In the genomic region with DNA sequence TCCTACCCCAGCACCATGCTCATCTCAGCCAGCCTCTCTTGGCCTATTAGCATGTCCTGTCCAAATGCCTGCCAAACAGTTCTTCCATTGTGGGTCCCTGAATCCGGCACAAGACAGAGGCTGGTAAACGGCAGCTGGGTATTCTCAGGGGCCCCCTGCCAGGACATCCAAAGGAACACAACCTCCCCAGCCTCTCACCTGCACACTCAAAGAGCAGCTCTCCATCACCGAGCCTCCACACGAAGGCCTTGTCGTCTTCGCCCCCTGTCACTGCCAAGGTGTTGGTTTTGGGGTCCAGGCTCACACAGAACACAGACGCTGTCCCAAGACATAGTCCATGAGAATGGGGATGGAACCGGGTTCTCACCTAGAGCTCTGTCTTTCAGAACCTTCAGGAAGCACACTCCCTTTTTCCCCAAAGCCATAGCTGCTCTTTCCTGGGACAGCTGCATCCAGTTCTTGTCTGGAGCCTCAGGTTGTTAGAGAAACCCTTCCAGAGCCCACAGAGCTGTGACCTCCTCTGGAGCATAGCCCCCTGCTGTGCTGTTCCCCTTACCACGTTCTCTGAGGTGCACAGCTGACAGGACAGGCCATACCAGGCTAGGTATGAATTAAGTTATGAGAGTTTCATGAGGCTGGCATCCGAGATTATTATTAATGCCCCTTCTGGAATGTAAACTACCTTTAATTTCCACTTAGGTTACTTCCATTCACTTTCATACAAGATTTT, we compare ENCODE assay signal across 9 mouse cellular contexts. TPM values are rescaled to one million over a fixed set of nuclear protein-coding genes. Genes with fewer than 3 reads are reported as not detected.
DNase-seq lines count a peak whose midpoint lies in the region; ATAC-seq and TF ChIP-seq lines count a peak whose summit lies in the region.
"Had no signal": no experiment of that assay in that cellular context is flagged by ENCODE, and none has a peak within 500 bp of the region (broad histone marks: within the 10 kb centered on the region; RNA-seq: fewer than 3 reads in every experiment).

No protein-coding gene starts in this region.

- no peak overlapping the region for H3K9ac ChIP-seq in embryonic facial prominence, embryonic 12.5 days
- H3K9ac ChIP-seq in lung, embryonic 14.5 days, result no peak overlapping the region; the same call in 1 of the 2 replicates
- H3K9ac ChIP-seq in hindbrain, embryonic 14.5 days, result no peak overlapping the region
- no peak overlapping the region for H3K9ac ChIP-seq in midbrain, embryonic 14.5 days (replicated peaks; ENCODE audit: low read length)

- H3K4me2 ChIP-seq in embryonic facial prominence, embryonic 12.5 days (replicated peaks), result 0 out of 2 replicates have a peak overlapping the region, but pooled peaks have one; percentile 7
- H3K4me2 ChIP-seq in lung, embryonic 14.5 days, result peak overlapping the region; percentile 75
- peak overlapping the region; percentile 82 for H3K4me2 ChIP-seq in hindbrain, embryonic 14.5 days (replicated peaks)
- H3K4me2 ChIP-seq in midbrain, embryonic 14.5 days (ENCODE audit: low read length), result peak overlapping the region; percentile 86; the same call in 1 of the 2 replicates

- H3K27ac ChIP-seq in embryonic facial prominence, embryonic 12.5 days, result no peak overlapping the region
- no peak overlapping the region for H3K27ac ChIP-seq in embryonic facial prominence, embryonic 10.5 days (replicated peaks)
- H3K27ac ChIP-seq in lung, embryonic 14.5 days (ENCODE audit: low read depth), result no peak overlapping the region
- no peak overlapping the region for H3K27ac ChIP-seq in hindbrain, embryonic 14.5 days
- H3K27ac ChIP-seq in midbrain, embryonic 14.5 days (replicated peaks; ENCODE audit: low read depth, low read length), result no peak overlapping the region

- no peak for TF ChIP-seq CTCF in lung, embryonic 14.5 days (IDR thresholded peaks at IDR 0.05; ENCODE audit: low read depth)

- ATAC-seq in embryonic facial prominence, embryonic 12.5 days (ENCODE audit: insufficient number of reproducible peaks, insufficient read depth, low FRiP score, low TSS enrichment), result no peak
- ATAC-seq in lung, embryonic 14.5 days (ENCODE audit: insufficient read depth), result no peak
- no peak for ATAC-seq in hindbrain, embryonic 14.5 days (ENCODE audit: low FRiP score)
- no peak for ATAC-seq in midbrain, embryonic 14.5 days (ENCODE audit: low FRiP score, low TSS enrichment)

- no peaks in the 10 kb centered on the region for H3K27me3 ChIP-seq in embryonic facial prominence, embryonic 12.5 days
- no peaks in the 10 kb centered on the region for H3K27me3 ChIP-seq in embryonic facial prominence, embryonic 10.5 days (replicated peaks; ENCODE audit: low read depth, poor library complexity, severe bottlenecking)
- H3K27me3 ChIP-seq in lung, embryonic 14.5 days (ENCODE audit: insufficient read depth, low read length), result no peaks in the 10 kb centered on the region
- H3K27me3 ChIP-seq in hindbrain, embryonic 14.5 days (ENCODE audit: control insufficient read depth, insufficient read depth, low read length), result no peaks in the 10 kb centered on the region
- no peaks in the 10 kb centered on the region for H3K27me3 ChIP-seq in midbrain, embryonic 14.5 days (ENCODE audit: control insufficient read depth, insufficient read depth, low read length)

- H3K4me3 ChIP-seq in embryonic facial prominence, embryonic 12.5 days, result no peak overlapping the region
- H3K4me3 ChIP-seq in embryonic facial prominence, embryonic 10.5 days, result no peak overlapping the region
- no peak overlapping the region for H3K4me3 ChIP-seq in lung, embryonic 14.5 days (ENCODE audit: low read depth, low read length)
- no peak overlapping the region for H3K4me3 ChIP-seq in hindbrain, embryonic 14.5 days (replicated peaks; ENCODE audit: low read length)
- no peak overlapping the region for H3K4me3 ChIP-seq in midbrain, embryonic 14.5 days (replicated peaks; ENCODE audit: low read depth, low read length)

- H3K9me3 ChIP-seq in embryonic facial prominence, embryonic 12.5 days, result no peaks in the 10 kb centered on the region
- H3K9me3 ChIP-seq in embryonic facial prominence, embryonic 10.5 days, result no peaks in the 10 kb centered on the region
- no peaks in the 10 kb centered on the region for H3K9me3 ChIP-seq in lung, embryonic 14.5 days (ENCODE audit: low read depth, low read length)
- H3K9me3 ChIP-seq in hindbrain, embryonic 14.5 days (ENCODE audit: control insufficient read depth, low read length), result no peaks in the 10 kb centered on the region
- H3K9me3 ChIP-seq in midbrain, embryonic 14.5 days (ENCODE audit: control insufficient read depth, low read length), result no peaks in the 10 kb centered on the region

- H3K4me1 ChIP-seq in embryonic facial prominence, embryonic 12.5 days, result peaks cover 10% of the 10 kb centered on the region
- peaks cover 36% of the 10 kb centered on the region for H3K4me1 ChIP-seq in embryonic facial prominence, embryonic 10.5 days
- peaks cover 6% of the 10 kb centered on the region; the same call in 1 of the 2 replicates for H3K4me1 ChIP-seq in lung, embryonic 14.5 days (ENCODE audit: insufficient read depth)
- peaks cover 12% of the 10 kb centered on the region; the same call in 1 of the 2 replicates for H3K4me1 ChIP-seq in hindbrain, embryonic 14.5 days (replicated peaks; ENCODE audit: control insufficient read depth, insufficient read depth, low read length)
- H3K4me1 ChIP-seq in midbrain, embryonic 14.5 days (ENCODE audit: control insufficient read depth, insufficient read depth, low read length), result peaks cover 13% of the 10 kb centered on the region

- H3K36me3 ChIP-seq in embryonic facial prominence, embryonic 12.5 days, result peaks cover 48% of the 10 kb centered on the region
- peaks cover 58% of the 10 kb centered on the region for H3K36me3 ChIP-seq in embryonic facial prominence, embryonic 10.5 days (replicated peaks)
- peaks cover 56% of the 10 kb centered on the region for H3K36me3 ChIP-seq in lung, embryonic 14.5 days (ENCODE audit: insufficient read depth)
- H3K36me3 ChIP-seq in hindbrain, embryonic 14.5 days (replicated peaks; ENCODE audit: control insufficient read depth, insufficient read depth), result peaks cover 36% of the 10 kb centered on the region
- H3K36me3 ChIP-seq in midbrain, embryonic 14.5 days (ENCODE audit: control insufficient read depth, insufficient read depth, low read length), result peaks cover 45% of the 10 kb centered on the region

- 90% methylated on average over 10 of the region's 10 CpGs for WGBS in embryonic facial prominence, embryonic 12.5 days
- WGBS in embryonic facial prominence, embryonic 10.5 days, result 89% methylated on average over 10 of the region's 10 CpGs
- 83% methylated on average over 10 of the region's 10 CpGs for WGBS in lung, embryonic 14.5 days
- WGBS in hindbrain, embryonic 14.5 days, result 91% methylated on average over 10 of the region's 10 CpGs
- 89% methylated on average over 10 of the region's 10 CpGs for WGBS in midbrain, embryonic 14.5 days

- DNase-seq in embryonic facial prominence, embryonic 10.5 days (ENCODE audit: low spot score), result no peak
- DNase-seq in lung, embryonic 14.5 days, result no peak
- no peak for DNase-seq in lung, postnatal 36 days
- no peak for DNase-seq in hindbrain, embryonic 14.5 days (ENCODE audit: low spot score)
- no peak for DNase-seq in midbrain, embryonic 14.5 days
- DNase-seq in urinary bladder, postnatal 4 days (ENCODE audit: low spot score in 2 of 2), result no peak
- no peak for DNase-seq in ovary, adult 18-20 months (ENCODE audit: low spot score)
- DNase-seq: gastrocnemius, postnatal 25 days had no signal

RNA-seq across cellular contexts. Expression of gene Aamp, which starts 1.5 kb away (rescaled TPM):
- polyA plus RNA-seq in embryonic facial prominence, embryonic 12.5 days (2016; fragmentation: Nextera tagmentation; extraction: Ambion mirVana), result 211 and 213 TPM in 2 replicates
- 259 and 262 TPM in 2 replicates for polyA plus RNA-seq in embryonic facial prominence, embryonic 10.5 days (2016; fragmentation: Nextera tagmentation; extraction: Ambion mirVana)
- polyA plus RNA-seq in lung, embryonic 14.5 days (2014; fragmentation: Nextera tagmentation; extraction: Ambion mirVana), result 233 and 236 TPM in 2 replicates
- polyA plus RNA-seq in hindbrain, embryonic 14.5 days (2014; fragmentation: Nextera tagmentation; extraction: Ambion mirVana), result 188 and 201 TPM in 2 replicates
- 184 and 205 TPM in 2 replicates for polyA plus RNA-seq in midbrain, embryonic 14.5 days (2014; fragmentation: Nextera tagmentation; extraction: Ambion mirVana)

RNA-seq across cellular contexts. Expression of gene Pnkd, which starts 1.7 kb away (rescaled TPM):
- polyA plus RNA-seq in embryonic facial prominence, embryonic 12.5 days (2016; fragmentation: Nextera tagmentation; extraction: Ambion mirVana), result 106 TPM in 2 replicates
- polyA plus RNA-seq in embryonic facial prominence, embryonic 10.5 days (2016; fragmentation: Nextera tagmentation; extraction: Ambion mirVana), result 108 and 109 TPM in 2 replicates
- 103 and 104 TPM in 2 replicates for polyA plus RNA-seq in lung, embryonic 14.5 days (2014; fragmentation: Nextera tagmentation; extraction: Ambion mirVana)
- 146 and 149 TPM in 2 replicates for polyA plus RNA-seq in hindbrain, embryonic 14.5 days (2014; fragmentation: Nextera tagmentation; extraction: Ambion mirVana)
- 99.0 and 107 TPM in 2 replicates for polyA plus RNA-seq in midbrain, embryonic 14.5 days (2014; fragmentation: Nextera tagmentation; extraction: Ambion mirVana)

RNA-seq across cellular contexts. Expression of gene Gpbar1, which starts 4.7 kb away (rescaled TPM):
- not detected in 2 replicates for polyA plus RNA-seq in embryonic facial prominence, embryonic 12.5 days (2016; fragmentation: Nextera tagmentation; extraction: Ambion mirVana)
- 0.41 and 0.70 TPM in 2 replicates for polyA plus RNA-seq in embryonic facial prominence, embryonic 10.5 days (2016; fragmentation: Nextera tagmentation; extraction: Ambion mirVana)
- 0.18 and 0.57 TPM in 2 replicates for polyA plus RNA-seq in lung, embryonic 14.5 days (2014; fragmentation: Nextera tagmentation; extraction: Ambion mirVana)
- 0.19 TPM in 1 of 2 replicates, not detected in the other for polyA plus RNA-seq in hindbrain, embryonic 14.5 days (2014; fragmentation: Nextera tagmentation; extraction: Ambion mirVana)
- 0.27 and 0.39 TPM in 2 replicates for polyA plus RNA-seq in midbrain, embryonic 14.5 days (2014; fragmentation: Nextera tagmentation; extraction: Ambion mirVana)

RNA-seq across cellular contexts. Expression of gene Tmbim1, which starts 22.4 kb away (rescaled TPM):
- polyA plus RNA-seq in embryonic facial prominence, embryonic 12.5 days (2016; fragmentation: Nextera tagmentation; extraction: Ambion mirVana), result 18.4 and 20.1 TPM in 2 replicates
- polyA plus RNA-seq in embryonic facial prominence, embryonic 10.5 days (2016; fragmentation: Nextera tagmentation; extraction: Ambion mirVana), result 12.4 and 12.5 TPM in 2 replicates
- polyA plus RNA-seq in lung, embryonic 14.5 days (2014; fragmentation: Nextera tagmentation; extraction: Ambion mirVana), result 25.5 and 29.8 TPM in 2 replicates
- polyA plus RNA-seq in hindbrain, embryonic 14.5 days (2014; fragmentation: Nextera tagmentation; extraction: Ambion mirVana), result 8.0 TPM in 2 replicates
- polyA plus RNA-seq in midbrain, embryonic 14.5 days (2014; fragmentation: Nextera tagmentation; extraction: Ambion mirVana), result 3.8 and 5.6 TPM in 2 replicates

RNA-seq across cellular contexts. Expression of gene Arpc2, which starts 47.2 kb away (rescaled TPM):
- 378 and 381 TPM in 2 replicates for polyA plus RNA-seq in embryonic facial prominence, embryonic 12.5 days (2016; fragmentation: Nextera tagmentation; extraction: Ambion mirVana)
- polyA plus RNA-seq in embryonic facial prominence, embryonic 10.5 days (2016; fragmentation: Nextera tagmentation; extraction: Ambion mirVana), result 359 and 369 TPM in 2 replicates
- 365 and 370 TPM in 2 replicates for polyA plus RNA-seq in lung, embryonic 14.5 days (2014; fragmentation: Nextera tagmentation; extraction: Ambion mirVana)
- polyA plus RNA-seq in hindbrain, embryonic 14.5 days (2014; fragmentation: Nextera tagmentation; extraction: Ambion mirVana), result 324 and 329 TPM in 2 replicates
- polyA plus RNA-seq in midbrain, embryonic 14.5 days (2014; fragmentation: Nextera tagmentation; extraction: Ambion mirVana), result 322 and 338 TPM in 2 replicates

Comparison
In these comparisons a context has a peak if more than half of its experiments do, and no peak if none do; other contexts are left out.
1. H3K4me2 ChIP-seq: peak in every context shown above with its lines; median percentile 86 in midbrain, embryonic 14.5 days; 82 in hindbrain, embryonic 14.5 days; 75 in lung, embryonic 14.5 days; 7 in embryonic facial prominence, embryonic 12.5 days.